Mouse (Mus musculus): ENCODE data around the gene Sh2b3. TPM values are rescaled to one million over a fixed set of nuclear protein-coding genes. Genes with fewer than 3 reads are reported as not detected.
"Not testable (repeated sequence)": the region's sequence is repeated elsewhere in the genome, so short reads cannot be mapped to it uniquely, and the experiment has no call there.

Gene Sh2b3
- polyA plus RNA-seq, 1 experiment from 2014 or later, result 7.5 TPM

DNA sequence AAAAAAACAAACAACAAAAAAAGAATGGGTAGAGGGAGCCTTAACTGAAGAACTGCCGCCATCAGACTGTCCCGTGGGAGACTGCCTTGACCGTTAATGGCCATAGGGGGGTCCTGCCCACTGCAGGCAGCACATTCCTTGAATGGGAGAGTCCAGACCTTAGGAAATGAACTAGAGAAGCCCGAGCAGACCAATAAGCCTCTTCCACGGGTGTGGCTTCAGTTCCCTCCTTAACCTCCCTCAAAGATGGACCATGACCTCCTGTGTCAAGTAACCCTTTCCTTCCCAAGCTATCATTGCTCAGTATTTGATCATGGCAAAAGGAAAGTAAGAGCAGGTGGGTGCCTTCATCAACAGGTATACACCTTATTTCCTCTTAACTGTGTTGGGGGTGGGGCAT lies 24.5 kb upstream of the Sh2b3 start:
- H3K36me3 ChIP-seq, result peaks cover 18% of the 10 kb centered on the region
- no peak overlapping the region for H3K27ac ChIP-seq (replicated peaks)
- H3K27me3 ChIP-seq (replicated peaks), result no peaks in the 10 kb centered on the region
- no peak overlapping the region for H3K4me2 ChIP-seq
- no peaks in the 10 kb centered on the region for H3K9me3 ChIP-seq (replicated peaks)
- no peak for ATAC-seq (ENCODE audit: low FRiP score)
- H3K4me1 ChIP-seq, result no peaks in the 10 kb centered on the region
- 51% methylated on average over 5 of the region's 5 CpGs for WGBS
- H3K4me3 ChIP-seq (replicated peaks), result no peak overlapping the region
- no peak overlapping the region for H3K9ac ChIP-seq (replicated peaks)

DNA sequence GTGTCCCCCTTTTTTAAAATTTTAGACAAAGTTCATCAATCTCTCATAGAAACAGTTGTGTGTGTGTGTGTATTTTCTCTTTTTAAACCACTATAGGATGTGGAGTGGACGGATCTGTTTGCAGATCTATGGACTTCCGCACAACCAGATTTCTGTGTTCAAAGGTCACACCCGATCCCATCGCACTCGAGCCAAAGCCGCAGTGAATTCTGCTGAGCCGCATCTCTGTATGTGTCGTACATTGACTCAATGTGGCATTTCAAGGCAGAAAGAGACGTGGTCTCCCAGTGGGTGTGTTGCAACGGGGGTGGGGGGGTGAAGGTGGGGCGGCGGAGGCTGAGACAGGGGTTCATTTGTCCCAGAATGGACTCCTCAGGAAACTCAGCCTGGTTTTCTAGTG lies 21.0 kb upstream of the Sh2b3 start:
- peaks cover 26% of the 10 kb centered on the region for H3K36me3 ChIP-seq
- WGBS, result 90% methylated on average over 12 of the region's 12 CpGs
- H3K4me3 ChIP-seq (replicated peaks), result no peak overlapping the region

DNA sequence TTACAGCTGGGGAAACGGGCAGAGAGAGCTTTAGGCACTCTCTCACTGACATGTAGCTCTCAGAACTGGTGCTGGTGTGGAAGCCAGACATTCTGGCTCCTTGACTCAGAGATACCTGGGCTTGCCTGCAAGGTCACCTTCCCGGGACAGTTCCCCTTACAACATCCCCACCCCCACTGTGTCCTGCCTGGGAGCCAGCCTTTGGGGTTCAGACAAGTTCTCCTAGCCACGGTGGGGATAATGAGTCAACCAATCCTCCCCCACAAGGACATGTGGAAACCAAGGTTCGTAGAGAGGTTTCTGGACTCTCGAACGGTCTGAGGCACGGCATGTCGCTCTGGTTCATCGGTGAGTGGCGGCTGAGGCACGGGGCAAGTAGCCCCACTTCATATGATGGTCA lies 19.3 kb upstream of the Sh2b3 start:
- no peak overlapping the region for H3K27ac ChIP-seq (replicated peaks)
- no peak overlapping the region for H3K9ac ChIP-seq (replicated peaks)
- no peak for ATAC-seq (ENCODE audit: low FRiP score)
- peaks cover 41% of the 10 kb centered on the region for H3K36me3 ChIP-seq
- WGBS, result 88% methylated on average over 11 of the region's 11 CpGs
- H3K9me3 ChIP-seq (replicated peaks), result no peaks in the 10 kb centered on the region
- H3K4me2 ChIP-seq, result no peak overlapping the region
- H3K4me3 ChIP-seq (replicated peaks), result no peak overlapping the region
- H3K27me3 ChIP-seq (replicated peaks), result no peaks in the 10 kb centered on the region
- peaks cover 5% of the 10 kb centered on the region; the same call in 1 of the 2 replicates for H3K4me1 ChIP-seq

More for the DNA sequence above, 21.0 kb upstream of the Sh2b3 start:
- Histone ChIP-seq H3K4me1 (peaks cover 5% of the 10 kb centered on the region; the same call in 1 of the 2 replicates), H3K9ac (replicated peaks) (no peak overlapping the region), H3K9me3 (replicated peaks) (no peaks in the 10 kb centered on the region), H3K27ac (replicated peaks) (no peak overlapping the region), H3K4me2 (no peak overlapping the region), H3K27me3 (replicated peaks) (no peaks in the 10 kb centered on the region)
- no peak for ATAC-seq (ENCODE audit: low FRiP score)

DNA sequence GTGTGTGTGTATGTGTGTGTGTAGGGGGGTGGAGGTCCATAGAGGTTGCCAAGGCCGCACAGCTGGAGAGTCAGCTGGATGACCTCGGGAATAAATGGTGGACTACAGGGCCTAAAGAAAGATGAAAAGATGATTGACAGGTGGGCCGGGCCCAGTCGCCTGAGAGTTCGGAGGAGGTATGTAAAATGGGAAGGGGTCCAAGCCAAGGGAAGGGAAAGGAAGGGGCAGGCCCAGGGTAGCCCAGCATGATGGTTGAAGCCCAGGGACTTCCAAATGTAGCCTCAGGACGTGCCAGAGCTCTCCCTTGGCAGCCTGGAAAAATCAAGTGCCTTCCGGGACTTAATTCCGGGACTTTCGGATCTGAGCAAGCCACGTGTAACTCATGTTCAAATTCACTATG lies 17.3 kb upstream of the Sh2b3 start:
- no peak for ATAC-seq (ENCODE audit: low FRiP score)
- Histone ChIP-seq H3K4me2 (no peak overlapping the region), H3K4me3 (replicated peaks) (no peak overlapping the region), H3K36me3 (peaks cover 29% of the 10 kb centered on the region), H3K27me3 (replicated peaks) (no peaks in the 10 kb centered on the region), H3K9ac (replicated peaks) (no peak overlapping the region), H3K27ac (replicated peaks) (no peak overlapping the region), H3K9me3 (replicated peaks) (no peaks in the 10 kb centered on the region), H3K4me1 (peaks cover 20% of the 10 kb centered on the region)
- 68% methylated on average over 10 of the region's 10 CpGs for WGBS

DNA sequence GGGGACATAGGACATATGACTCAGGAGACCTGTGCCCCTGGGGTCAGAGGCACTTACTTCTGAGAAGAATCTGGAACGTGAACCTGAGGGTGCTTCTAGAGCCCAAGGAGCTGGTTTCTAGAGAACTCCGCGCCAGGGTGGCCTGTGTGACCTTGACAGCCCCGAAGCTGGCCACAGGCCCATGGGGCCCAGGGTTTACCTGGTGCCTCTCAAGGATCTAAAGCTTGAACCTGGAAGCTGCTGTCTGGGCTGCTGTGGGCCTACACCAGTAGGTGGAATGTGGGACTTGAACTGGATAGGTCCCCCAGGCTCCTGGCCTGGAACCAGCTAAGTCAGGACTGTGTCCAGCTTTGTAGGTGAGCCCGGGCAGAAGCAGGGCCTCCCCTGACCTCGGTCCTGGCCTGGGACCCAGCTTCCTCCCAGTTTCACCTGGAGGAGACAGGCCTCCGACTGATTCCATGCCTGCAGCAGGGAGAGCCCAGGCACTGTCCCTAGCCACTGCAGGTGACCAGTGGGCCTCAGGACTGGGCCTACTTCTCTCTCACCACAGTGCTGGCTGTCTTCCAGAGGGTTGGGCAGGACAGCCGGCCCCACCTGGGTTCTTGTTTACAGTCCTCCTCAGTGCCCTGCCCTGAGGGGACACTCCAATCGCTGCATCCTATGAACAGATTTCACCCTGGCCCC lies 16.1 kb upstream of the Sh2b3 start:
- Histone ChIP-seq H3K9me3 (replicated peaks) (no peaks in the 10 kb centered on the region), H3K4me2 (no peak overlapping the region), H3K36me3 (peaks cover 26% of the 10 kb centered on the region), H3K4me3 (replicated peaks) (no peak overlapping the region), H3K4me1 (peaks cover 26% of the 10 kb centered on the region), H3K27ac (replicated peaks) (no peak overlapping the region), H3K27me3 (replicated peaks) (no peaks in the 10 kb centered on the region), H3K9ac (replicated peaks) (no peak overlapping the region)
- ATAC-seq (ENCODE audit: low FRiP score), result no peak
- 78% methylated on average over 9 of the region's 9 CpGs for WGBS

DNA sequence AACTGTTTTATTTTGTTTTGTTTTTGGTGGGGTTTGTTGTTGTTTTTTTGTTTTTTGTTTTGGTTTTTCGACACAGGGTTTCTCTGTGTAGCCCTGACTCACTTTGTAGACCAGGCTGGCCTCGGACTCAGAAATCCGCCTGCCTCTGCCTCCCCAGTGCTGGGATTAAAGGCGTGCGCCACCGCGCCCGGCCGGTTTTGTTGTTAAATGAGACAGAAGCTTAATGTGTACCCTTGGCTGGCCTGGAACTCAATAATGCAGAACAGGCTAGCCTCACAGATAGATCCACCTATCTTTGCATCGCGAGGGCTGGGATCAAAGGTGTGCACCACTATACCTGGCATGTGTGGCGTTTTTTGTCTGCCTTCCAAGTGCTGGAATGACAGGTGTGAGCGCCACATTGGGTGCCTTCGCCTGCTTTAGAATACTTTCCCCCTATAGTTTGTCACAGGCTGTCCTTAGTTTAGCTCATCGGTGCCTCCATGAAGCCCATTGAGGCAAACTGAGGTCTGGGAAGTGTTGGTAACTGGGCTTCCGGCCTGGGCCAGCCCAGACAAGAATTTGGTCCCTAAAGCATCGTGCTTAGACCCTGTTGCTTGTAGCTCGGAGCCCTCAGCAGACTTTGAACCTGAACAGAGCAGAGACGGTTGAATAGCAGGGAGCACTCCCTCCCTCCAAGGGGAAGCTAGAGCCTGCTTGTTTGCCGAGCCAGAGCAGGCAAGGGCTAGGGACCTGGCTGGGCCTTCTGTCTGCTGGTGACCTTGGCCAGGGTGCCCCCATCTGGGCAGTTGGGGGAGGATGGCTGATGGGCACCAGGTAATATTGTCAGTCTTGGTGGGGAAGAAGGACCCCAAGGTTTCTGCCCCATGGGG lies 12.3 kb upstream of the Sh2b3 start:
- Histone ChIP-seq H3K36me3 (peaks cover 23% of the 10 kb centered on the region), H3K4me3 (replicated peaks) (peak overlapping the region; percentile 97), H3K4me1 (peaks cover 34% of the 10 kb centered on the region), H3K9me3 (replicated peaks) (no peaks in the 10 kb centered on the region), H3K4me2 (peak overlapping the region; percentile 70), H3K27ac (replicated peaks) (no peak overlapping the region), H3K27me3 (replicated peaks) (peaks cover 6% of the 10 kb centered on the region; the same call in 1 of the 2 replicates), H3K9ac (replicated peaks) (peak overlapping the region; percentile 85)
- 42% methylated on average over 20 of the region's 20 CpGs for WGBS
- no peak for ATAC-seq (ENCODE audit: low FRiP score)

DNA sequence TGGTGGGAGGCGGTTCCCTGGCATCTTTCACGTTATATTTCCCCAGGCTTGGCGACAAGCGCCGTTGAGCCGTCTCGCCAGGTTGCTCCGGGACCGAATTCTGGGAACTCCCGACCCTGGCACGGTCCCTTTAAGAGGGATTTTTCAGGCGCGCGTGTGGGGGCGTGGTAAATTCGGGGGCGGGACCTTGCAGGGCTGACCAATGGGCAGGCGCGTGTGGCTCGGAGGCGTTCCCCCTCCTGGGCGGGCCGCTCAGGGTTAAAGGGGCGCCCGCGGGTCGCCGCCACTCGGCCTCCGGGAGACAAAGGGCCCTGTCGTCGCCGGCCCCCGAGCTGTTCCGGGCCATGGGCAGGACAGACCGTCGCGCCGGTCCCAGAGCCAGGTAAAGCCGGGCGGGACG lies 11.3 kb upstream of the Sh2b3 start, which contains the start of gene Pheta1:
Gene Pheta1, plus strand, starts transcription at position 242 of the 400 bp plus-strand sequence.
- Histone ChIP-seq H3K36me3 (peaks cover 17% of the 10 kb centered on the region), H3K4me1 (peaks cover 32% of the 10 kb centered on the region), H3K27ac (replicated peaks) (peak within 1 kb of the TSS; percentile 23), H3K4me2 (peak within 1 kb of the TSS; percentile 70), H3K9me3 (replicated peaks) (no peaks in the 10 kb centered on the region), H3K27me3 (replicated peaks) (peaks cover 15% of the 10 kb centered on the region), H3K4me3 (replicated peaks) (peak within 1 kb of the TSS; percentile 97), H3K9ac (replicated peaks) (peak within 1 kb of the TSS; percentile 85)
- under 1% methylated on average over 39 of the region's 42 CpGs for WGBS
- ATAC-seq (ENCODE audit: low FRiP score), result peak; percentile 91

DNA sequence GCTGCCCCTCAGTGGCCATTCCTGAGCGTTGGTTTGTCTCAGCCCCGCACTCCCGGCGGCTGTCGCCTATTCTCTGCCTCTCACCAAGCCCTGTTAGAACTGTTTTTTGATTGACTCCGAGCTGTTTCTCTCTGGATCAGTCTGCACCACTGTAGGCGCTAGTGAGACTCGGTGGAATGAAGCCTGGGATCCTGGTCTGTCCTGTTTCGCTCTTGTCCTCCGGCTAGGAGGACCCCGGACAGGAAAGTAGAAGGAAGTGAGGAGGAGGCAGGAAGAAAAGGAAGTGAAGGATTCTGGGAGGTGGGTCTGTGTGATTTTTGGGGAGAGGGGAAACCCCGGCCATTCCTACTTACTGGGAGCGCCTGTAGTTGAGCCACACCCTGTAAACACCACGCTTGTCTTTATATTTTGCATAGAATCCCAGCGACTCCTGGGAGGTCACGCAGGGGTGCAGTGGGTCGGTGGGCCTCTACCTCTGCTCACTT lies 10.6 kb upstream of the Sh2b3 start:
- Histone ChIP-seq H3K9me3 (replicated peaks) (no peaks in the 10 kb centered on the region), H3K36me3 (peaks cover 11% of the 10 kb centered on the region), H3K27ac (replicated peaks) (peak overlapping the region; percentile 23), H3K4me2 (peak overlapping the region; percentile 70), H3K27me3 (replicated peaks) (peaks cover 21% of the 10 kb centered on the region), H3K4me3 (replicated peaks) (peak overlapping the region; percentile 97), H3K9ac (replicated peaks) (peak overlapping the region; percentile 37), H3K4me1 (peaks cover 33% of the 10 kb centered on the region)
- no peak; the same call in 1 of the 2 replicates for ATAC-seq (ENCODE audit: low FRiP score)
- WGBS, result under 1% methylated on average over 17 of the region's 17 CpGs

DNA sequence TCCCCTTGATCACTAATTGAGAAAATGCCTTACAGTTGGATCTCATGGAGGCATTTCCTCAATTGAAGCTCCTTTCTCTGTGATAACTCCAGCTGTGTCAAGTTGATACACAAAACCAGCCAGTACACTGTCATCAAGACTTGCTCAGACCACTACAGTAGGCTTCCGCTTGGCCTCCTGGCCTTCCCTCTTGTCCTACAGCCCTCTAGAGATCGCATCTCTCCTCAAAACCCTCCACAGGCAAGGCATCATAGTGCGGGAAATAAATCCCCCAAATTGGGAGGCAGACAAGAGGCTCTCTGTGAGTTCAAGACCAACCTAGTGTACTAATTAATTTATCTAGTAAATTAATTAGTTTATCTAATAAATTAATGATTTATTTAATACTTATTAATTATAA lies 9.8 kb upstream of the Sh2b3 start:
- H3K27me3 ChIP-seq (replicated peaks), result peaks cover 25% of the 10 kb centered on the region
- not testable (repeated sequence) for H3K36me3 ChIP-seq; H3K9ac ChIP-seq (replicated peaks); ATAC-seq (ENCODE audit: low FRiP score); H3K27ac ChIP-seq (replicated peaks); H3K9me3 ChIP-seq (replicated peaks); H3K4me3 ChIP-seq (replicated peaks); H3K4me2 ChIP-seq
- H3K4me1 ChIP-seq, result peaks cover 40% of the 10 kb centered on the region
- WGBS, result 90% methylated on average over 3 of the region's 3 CpGs

DNA sequence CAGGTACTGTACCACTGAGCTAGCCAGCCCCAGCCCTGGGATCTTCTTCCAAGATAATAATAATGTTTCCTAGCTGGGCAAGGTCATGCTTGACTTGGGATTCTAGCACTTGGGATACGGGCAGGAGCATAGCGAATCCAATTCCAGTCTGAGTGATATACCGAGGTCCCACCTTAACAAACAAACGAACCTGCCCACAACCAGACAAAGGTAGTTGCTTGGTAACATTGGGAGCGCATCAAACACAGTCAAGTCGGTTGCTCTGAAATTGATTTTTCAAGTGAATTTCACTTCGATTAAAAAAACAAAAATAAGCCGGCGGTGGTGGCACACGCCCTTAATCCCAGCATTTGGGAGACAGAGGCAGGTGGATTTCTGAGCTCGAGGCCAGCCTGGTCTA lies 8.9 kb upstream of the Sh2b3 start:
- Histone ChIP-seq H3K9me3 (replicated peaks) (no peaks in the 10 kb centered on the region), H3K4me1 (peaks cover 44% of the 10 kb centered on the region), H3K4me2 (no peak overlapping the region), H3K9ac (replicated peaks) (no peak overlapping the region), H3K27me3 (replicated peaks) (peaks cover 34% of the 10 kb centered on the region), H3K4me3 (replicated peaks) (no peak overlapping the region), H3K36me3 (no peaks in the 10 kb centered on the region), H3K27ac (replicated peaks) (no peak overlapping the region)
- WGBS, result 85% methylated on average over 11 of the region's 11 CpGs
- no peak for ATAC-seq (ENCODE audit: low FRiP score)

DNA sequence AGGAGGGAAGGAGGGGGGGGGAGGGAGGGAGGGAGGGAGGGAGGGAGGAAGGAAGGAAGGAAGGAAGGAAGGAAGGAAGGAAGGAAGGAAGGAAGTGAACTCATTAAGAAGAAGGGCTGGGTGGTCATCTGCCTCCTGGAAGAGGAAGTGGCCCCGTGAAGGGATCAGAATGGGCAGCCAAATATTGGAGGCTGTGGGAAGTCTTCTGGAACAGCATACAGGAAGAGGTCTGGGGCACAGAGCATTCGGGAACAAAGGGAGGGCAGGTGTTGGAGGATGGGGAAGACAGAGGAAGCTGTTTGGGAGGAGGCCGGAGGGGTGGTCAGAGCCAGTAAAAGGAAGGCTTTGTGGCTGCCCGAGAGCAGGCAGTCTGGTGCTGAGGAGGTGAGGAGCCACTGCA lies 7.9 kb upstream of the Sh2b3 start:
- H3K9me3 ChIP-seq (replicated peaks), result no peaks in the 10 kb centered on the region
- H3K4me1 ChIP-seq, result peaks cover 34% of the 10 kb centered on the region
- H3K4me2 ChIP-seq, result no peak overlapping the region
- H3K27me3 ChIP-seq (replicated peaks), result peaks cover 38% of the 10 kb centered on the region
- H3K27ac ChIP-seq (replicated peaks), result no peak overlapping the region
- 33% methylated on average over 4 of the region's 4 CpGs for WGBS
- H3K9ac ChIP-seq (replicated peaks), result no peak overlapping the region
- H3K36me3 ChIP-seq, result no peaks in the 10 kb centered on the region
- no peak overlapping the region for H3K4me3 ChIP-seq (replicated peaks)
- ATAC-seq (ENCODE audit: low FRiP score), result no peak

Data from neural tube, embryonic 15.5 days (tissue).